Mouse (Mus musculus): Measurements from ENCODE around the gene Emp2.

DNA sequence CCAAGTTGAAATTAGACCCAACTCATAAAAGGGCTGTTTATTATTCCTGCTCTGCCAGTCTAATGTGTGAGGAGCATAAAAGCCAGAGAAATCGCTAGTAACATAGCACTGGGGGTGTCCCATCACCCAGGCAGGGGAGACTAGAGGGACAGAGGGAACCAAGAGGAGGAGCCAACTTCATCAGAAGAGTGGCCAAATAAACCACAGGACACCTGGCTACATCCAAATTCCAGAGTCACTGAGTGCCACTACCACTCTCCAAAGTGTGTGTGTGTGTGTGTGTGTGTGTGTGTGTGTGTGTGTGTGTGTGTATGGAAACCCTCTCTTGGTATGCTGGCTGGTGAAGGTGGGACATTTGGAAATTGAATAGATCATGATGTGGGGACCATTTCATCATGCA lies 49.3 kb upstream of the Emp2 start:
- no peak for TF ChIP-seq POLR2A (IDR thresholded peaks at IDR 0.05; ENCODE audit: low read depth, low read length)
- no peak for TF ChIP-seq CTCF (IDR thresholded peaks at IDR 0.05; ENCODE audit: borderline replicate concordance, insufficient read depth, low read length)

All from embryonic fibroblast, embryonic 13.5 days (primary cell).